Mouse (Mus musculus) CH12.LX (cell line): Measurements from ENCODE around the gene Extl2. TPM values are rescaled to one million over a fixed set of nuclear protein-coding genes. Genes with fewer than 3 reads are reported as not detected.

Experiments
- DNase-seq: peaks from one replicate; pipeline ENCODE4 v3.0.0-alpha.2; 2013; ENCODE audit errors: extremely low read depth
- H3K27ac ChIP-seq: 2 replicates; pipeline ENCODE4 v1.5.1; 2012; ENCODE audit warnings: low read depth, mild to moderate bottlenecking, control low read depth, moderate library complexity; ENCODE audit not compliant: insufficient read depth
- H3K27me3 ChIP-seq: replicated peaks from 2 replicates; pipeline ENCODE3; 2012; ENCODE audit warnings: inconsistent platforms
- H3K36me3 ChIP-seq, 2 experiments: replicated peaks in 1 of 2; 2 replicates each; pipeline versions ENCODE3 to v1.6.1; 2012; ENCODE audit warnings: inconsistent platforms in 1 of 2, low read length in 1 of 2, mild to moderate bottlenecking in 1 of 2, mixed read lengths in 1 of 2, moderate library complexity in 1 of 2; ENCODE audit not compliant: control insufficient read depth in 1 of 2, insufficient read depth in 1 of 2
- H3K4me1 ChIP-seq, 2 experiments: 2 replicates each; pipeline ENCODE4 v1.6.1; 2012; ENCODE audit warnings: inconsistent platforms in 1 of 2, moderate library complexity in 1 of 2; ENCODE audit not compliant: insufficient read depth in 2 of 2, control insufficient read depth in 1 of 2
- H3K4me2 ChIP-seq: 2 replicates; pipeline ENCODE4 v1.6.1; 2012; ENCODE audit warnings: low read depth, mild to moderate bottlenecking, control low read depth; ENCODE audit not compliant: poor library complexity, insufficient read depth, severe bottlenecking
- H3K4me3 ChIP-seq, 3 experiments: fragments of 150-350 bp in 1 of 3; sonication (generic) in 1 of 3; replicated peaks in 1 of 3; 2 replicates each; pipeline versions ENCODE3 to v1.5.1; 2011 to 2012; ENCODE audit warnings: low read depth in 2 of 3, low read length in 2 of 3, mild to moderate bottlenecking in 2 of 3, moderate library complexity in 2 of 3, control low read depth in 1 of 3, improper control_type of control experiment in 1 of 3, inconsistent platforms in 1 of 3, mixed read lengths in 1 of 3; ENCODE audit not compliant: poor library complexity in 1 of 3
- H3K79me2 ChIP-seq: replicated peaks from 2 replicates; pipeline ENCODE4 v1.6.1; 2012; ENCODE audit warnings: mild to moderate bottlenecking, moderate library complexity; ENCODE audit not compliant: control insufficient read depth, poor library complexity, insufficient read depth, severe bottlenecking; ENCODE audit errors: extremely low read depth
- H3K9ac ChIP-seq: 2 replicates; pipeline ENCODE4 v1.6.1; 2012; ENCODE audit warnings: low read depth, mild to moderate bottlenecking, control low read depth, moderate library complexity; ENCODE audit not compliant: insufficient read depth
- H3K9me3 ChIP-seq: replicated peaks from 2 replicates; pipeline ENCODE3; 2012; ENCODE audit warnings: low read length, inconsistent platforms, mixed read lengths
- BHLHE40 ChIP-seq: IDR thresholded peaks from 2 replicates; pipeline ENCODE4 v1.6.1; 2011; ENCODE audit warnings: mild to moderate bottlenecking, low read depth, low read length, improper control_type of control experiment
- CTCF ChIP-seq, 2 experiments: IDR thresholded peaks in 1 of 2; conservative IDR thresholded peaks in 1 of 2; 2 replicates each; pipeline ENCODE4 v1.5.1; 2011 to 2012; ENCODE audit warnings: low read depth in 2 of 2, low read length in 2 of 2, improper control_type of control experiment in 1 of 2, inconsistent platforms in 1 of 2, mild to moderate bottlenecking in 1 of 2, moderate library complexity in 1 of 2
- E2F4 ChIP-seq: IDR thresholded peaks from 2 replicates; pipeline ENCODE4 v1.6.1; 2011; ENCODE audit warnings: low read depth, low read length, improper control_type of control experiment; ENCODE audit not compliant: insufficient replicate concordance
- ELF1 ChIP-seq: IDR thresholded peaks from 2 replicates; pipeline ENCODE4 v1.6.1; 2014; ENCODE audit warnings: low read depth, mild to moderate bottlenecking, inconsistent platforms, low read length, improper control_type of control experiment
- EP300 ChIP-seq: IDR thresholded peaks from 2 replicates; pipeline ENCODE4 v1.6.1; 2011; ENCODE audit warnings: low read length, improper control_type of control experiment
- ETS1 ChIP-seq: conservative IDR thresholded peaks from 2 replicates; pipeline ENCODE4 v1.6.1; 2012; ENCODE audit warnings: low read depth, mild to moderate bottlenecking, inconsistent platforms, low read length, improper control_type of control experiment, moderate library complexity
- GABPA ChIP-seq: IDR thresholded peaks from 2 replicates; pipeline ENCODE4 v1.6.1; 2012; ENCODE audit warnings: low read depth, low read length, improper control_type of control experiment, inconsistent platforms; ENCODE audit not compliant: insufficient replicate concordance
- JUN ChIP-seq: IDR thresholded peaks from 2 replicates; pipeline ENCODE4 v1.6.1; 2011; ENCODE audit warnings: low read depth, mild to moderate bottlenecking, low read length, improper control_type of control experiment, moderate library complexity; ENCODE audit not compliant: insufficient read depth
- JUND ChIP-seq: conservative IDR thresholded peaks from 2 replicates; pipeline ENCODE4 v1.6.1; 2011; ENCODE audit warnings: low read depth, low read length, improper control_type of control experiment
- MAFK ChIP-seq: IDR thresholded peaks from 2 replicates; pipeline ENCODE4 v1.6.1; 2011; ENCODE audit warnings: low read length, improper control_type of control experiment; ENCODE audit not compliant: insufficient replicate concordance
- MXI1 ChIP-seq: IDR thresholded peaks from 2 replicates; pipeline ENCODE4 v1.6.1; 2011; ENCODE audit warnings: mild to moderate bottlenecking, low read depth, low read length, improper control_type of control experiment
- RAD21 ChIP-seq: IDR thresholded peaks from 2 replicates; pipeline ENCODE4 v1.6.1; 2011; ENCODE audit warnings: low read depth, mild to moderate bottlenecking, low read length, improper control_type of control experiment, moderate library complexity
- TCF12 ChIP-seq: IDR thresholded peaks from 2 replicates; pipeline ENCODE4 v1.6.1; 2014; ENCODE audit warnings: low read depth, mild to moderate bottlenecking, inconsistent platforms, low read length, improper control_type of control experiment
- UBTF ChIP-seq: IDR thresholded peaks from 2 replicates; pipeline ENCODE4 v1.6.1; 2012; ENCODE audit warnings: low read depth, mild to moderate bottlenecking, inconsistent platforms, low read length, improper control_type of control experiment, moderate library complexity
- ZC3H11A ChIP-seq: IDR thresholded peaks from 2 replicates; pipeline ENCODE4 v1.6.1; 2012; ENCODE audit warnings: low read depth, mild to moderate bottlenecking, inconsistent platforms, low read length, improper control_type of control experiment
- ZMIZ1 ChIP-seq: IDR thresholded peaks from 2 replicates; pipeline ENCODE4 v1.6.1; 2012; ENCODE audit warnings: low read depth, mild to moderate bottlenecking, inconsistent platforms, low read length, improper control_type of control experiment
- dilution Hi-C: fragments of 300-500 bp; cut with MboI; formaldehyde crosslinking; loops from 2 replicates; pipeline ENCODE4 v1.14.3; 2020; ENCODE audit warnings: low sequenced_read_pairs; ENCODE audit not compliant: extremely low pct_unique_long_range_greater_than_20kb, extremely low pct_ligation_motif_present
- in situ Hi-C: fragments of 300-500 bp; cut with MboI; formaldehyde crosslinking; loops from 3 replicates; pipeline ENCODE4 v1.14.3; 2019; ENCODE audit warnings: low sequenced_read_pairs, low pct_ligation_motif_present, low pct_unique_long_range_greater_than_20kb, mixed read lengths
- polyA plus RNA-seq: library from polyadenylated mRNA; unstranded; fragments of >175 nt; gene quantifications from 2 replicates; pipeline ENCODE4 v1.2.1, GENCODE M21; 2012; ENCODE audit warnings: low read depth; ENCODE audit not compliant: insufficient read length
- total RNA-seq, 2 experiments: library from RNA; depleted of rRNA; stranded (reverse); fragments of 300-350 nt in 1 of 2; fragments of >200 nt in 1 of 2; gene quantifications; 2 replicates each; pipeline ENCODE4 v1.2.3; 2012 to 2014

Extl2 gene
- total and polyA plus RNA-seq, 3 experiments = 8.1 to 12.0 (median 11.2) TPM

GRCm38 (mm10) chr3:115983217-115983616 is 24.0 kb upstream of the Extl2 start:
- TF ChIP-seq GABPA (no peak), EP300 (no peak), ETS1 (no peak), ELF1 (no peak), BHLHE40 (no peak)
- in situ Hi-C loops = no loop called here
- Histone ChIP-seq H3K36me3 (peaks cover 45 to 78% of the 10 kb centered on the region in 2 experiments), H3K27me3 (no peaks in the 10 kb centered on the region), H3K4me3 (no peak overlapping the region), H3K9ac (no peak overlapping the region), H3K27ac (no peak overlapping the region), H3K9me3 (no peaks in the 10 kb centered on the region), H3K4me2 (no peak overlapping the region), H3K79me2 (0 out of 2 replicates have a peak, but pooled peaks cover 2% of the 10 kb centered on the region), H3K4me1 (no peaks in the 10 kb centered on the region)
- no peak for DNase-seq
- dilution Hi-C loops = no loop called here

- H3K4me3 ChIP-seq = no peak overlapping the region
- DNase-seq = no peak
- 0 out of 2 replicates have a peak, but pooled peaks cover 2% of the 10 kb centered on the region for H3K79me2 ChIP-seq
- dilution Hi-C loops = no loop called here
- no peaks in the 10 kb centered on the region for H3K27me3 ChIP-seq
- peaks cover 44 to 85% of the 10 kb centered on the region in 2 experiments for H3K36me3 ChIP-seq
- no peak overlapping the region for H3K27ac ChIP-seq
- H3K9me3 ChIP-seq = no peaks in the 10 kb centered on the region
- in situ Hi-C loops = no loop called here
- TF ChIP-seq RAD21 (no peak), UBTF (no peak), CTCF (conservative IDR thresholded peaks at IDR 0.05 in 1 of 2, IDR thresholded peaks at IDR 0.05 in 1 of 2; ENCODE audit: low read depth in 2 of 2, low read length in 2 of 2) (no peak), JUND (no peak), JUN (no peak), MAFK (no peak), TCF12 (no peak), MXI1 (no peak), ZMIZ1 (no peak), E2F4 (no peak), ZC3H11A (no peak)
- TF ChIP-seq, all 38 proteins: peak for 0
- Histone ChIP-seq H3K9ac (no peak overlapping the region), H3K4me1 (no peaks in the 10 kb centered on the region), H3K4me2 (no peak overlapping the region)
Measured at GRCm38 (mm10) chr3:115984653-115985052, 22.6 kb upstream of the Extl2 start.
